Mouse (Mus musculus) spleen, adult 2 months (tissue): ENCODE results near the gene Trappc2l. TPM values are rescaled to one million over a fixed set of nuclear protein-coding genes. Genes with fewer than 3 reads are reported as not detected.

Experiments used
- DNase-seq, 2 experiments: peaks; one replicate each; pipeline versions ENCODE4 v3.0.0 to v3.0.0-alpha.2; 2012 to 2021; ENCODE audit warnings: low spot score in 2 of 2, low read depth in 1 of 2
- H3K27ac ChIP-seq: fragments of 200-500 bp; 2 replicates; pipeline ENCODE4 v1.5.1; 2012; ENCODE audit warnings: low read length, inconsistent platforms; ENCODE audit not compliant: insufficient read depth
- H3K27me3 ChIP-seq: fragments of 200-500 bp; 2 replicates; pipeline ENCODE4 v1.6.1; 2012; ENCODE audit warnings: mild to moderate bottlenecking, moderate library complexity, low read length, inconsistent platforms; ENCODE audit not compliant: control insufficient read depth, insufficient read depth
- H3K36me3 ChIP-seq: fragments of 200-500 bp; 2 replicates; pipeline ENCODE4 v1.6.1; 2012; ENCODE audit warnings: mild to moderate bottlenecking, low read length, inconsistent platforms; ENCODE audit not compliant: control insufficient read depth, insufficient read depth
- H3K4me1 ChIP-seq: fragments of 200-500 bp; 2 replicates; pipeline ENCODE4 v1.6.1; 2011; ENCODE audit warnings: inconsistent platforms; ENCODE audit not compliant: control insufficient read depth, insufficient read depth, insufficient read length
- H3K4me3 ChIP-seq: fragments of 200-500 bp; 2 replicates; pipeline ENCODE4 v1.5.1; 2011; ENCODE audit warnings: mild to moderate bottlenecking, inconsistent platforms; ENCODE audit not compliant: insufficient read depth, insufficient read length; ENCODE audit errors: extremely low read depth
- CTCF ChIP-seq: fragments of 200-500 bp; IDR thresholded peaks from 2 replicates; pipeline ENCODE4 v1.5.1; 2011; ENCODE audit warnings: mild to moderate bottlenecking, inconsistent platforms; ENCODE audit not compliant: insufficient read depth, insufficient read length, insufficient replicate concordance; ENCODE audit errors: extremely low read depth
- POLR2A ChIP-seq: fragments of 200-500 bp; IDR thresholded peaks from 2 replicates; pipeline ENCODE4 v1.6.1; 2011; ENCODE audit warnings: low read depth, low read length, inconsistent platforms
- WGBS: fragments of 180-500 bp; shearing (Covaris S2); methylation state at CpG from one replicate; pipeline ENCODE4 v1.1.7; 2018; 5-methylcytosine and 5-hydroxymethylcytosine counted together
- polyA plus RNA-seq: library from polyadenylated mRNA; depleted of rRNA; stranded (reverse); fragments of >200 nt; gene quantifications from 2 replicates; pipeline ENCODE4 v1.2.3, GENCODE M21; 2012

The Trappc2l gene
- polyA plus RNA-seq, 1 experiment, result 133 TPM

- TF ChIP-seq CTCF (no peak), POLR2A (no peak)
- no peak overlapping the region for H3K27ac ChIP-seq
- H3K27me3 ChIP-seq, result no peaks in the 10 kb centered on the region
- H3K36me3 ChIP-seq, result 0 out of 2 replicates have a peak, but pooled peaks cover 1% of the 10 kb centered on the region
- no peak for DNase-seq
- H3K4me3 ChIP-seq, result no peak overlapping the region
- WGBS, result 77% methylated on average over 7 of the region's 7 CpGs
- peaks cover 11% of the 10 kb centered on the region; the same call in 1 of the 2 replicates for H3K4me1 ChIP-seq
Observed at GRCm38 (mm10) chr8:122579196-122579595, 32.2 kb upstream of the Trappc2l start.

GRCm38 (mm10) chr8:122580926-122581325, 30.5 kb upstream of the Trappc2l start:
- H3K4me3 ChIP-seq, result no peak overlapping the region
- peaks cover 3% of the 10 kb centered on the region; the same call in 1 of the 2 replicates for H3K4me1 ChIP-seq
- 94% methylated on average over 14 of the region's 15 CpGs for WGBS
- no peak for TF ChIP-seq CTCF
- TF ChIP-seq POLR2A, result no peak
- no peak for DNase-seq
- no peak overlapping the region for H3K27ac ChIP-seq
- peaks cover 3% of the 10 kb centered on the region; the same call in 1 of the 2 replicates for H3K36me3 ChIP-seq
- H3K27me3 ChIP-seq, result no peaks in the 10 kb centered on the region

GRCm38 (mm10) chr8:122584981-122585380, 26.5 kb upstream of the Trappc2l start:
- no peak for DNase-seq
- TF ChIP-seq POLR2A (no peak), CTCF (no peak)
- Histone ChIP-seq H3K4me3 (no peak overlapping the region), H3K27ac (no peak overlapping the region), H3K4me1 (no peaks in the 10 kb centered on the region), H3K27me3 (no peaks in the 10 kb centered on the region), H3K36me3 (peaks cover 2% of the 10 kb centered on the region; the same call in 1 of the 2 replicates)
- 89% methylated on average over 9 of the region's 9 CpGs for WGBS

GRCm38 (mm10) chr8:122585411-122585891, 26.0 kb upstream of the Trappc2l start:
- Histone ChIP-seq H3K4me3 (no peak overlapping the region), H3K27me3 (no peaks in the 10 kb centered on the region), H3K27ac (no peak overlapping the region), H3K36me3 (peaks cover 4% of the 10 kb centered on the region; the same call in 1 of the 2 replicates), H3K4me1 (no peaks in the 10 kb centered on the region)
- 78% methylated on average over 14 of the region's 14 CpGs for WGBS
- no peak for DNase-seq
- no peak for TF ChIP-seq POLR2A
- TF ChIP-seq CTCF, result no peak

GRCm38 (mm10) chr8:122586171-122586570, 25.3 kb upstream of the Trappc2l start:
- 88% methylated on average over 7 of the region's 7 CpGs for WGBS
- no peak overlapping the region for H3K27ac ChIP-seq
- DNase-seq, result no peak

GRCm38 (mm10) chr8:122586749-122587148, 24.7 kb upstream of the Trappc2l start:
- no peaks in the 10 kb centered on the region for H3K27me3 ChIP-seq
- peaks cover 6% of the 10 kb centered on the region for H3K36me3 ChIP-seq
- DNase-seq, result no peak
- TF ChIP-seq POLR2A (no peak), CTCF (no peak)
- H3K27ac ChIP-seq, result no peak overlapping the region
- no peaks in the 10 kb centered on the region for H3K4me1 ChIP-seq
- 87% methylated on average over 10 of the region's 10 CpGs for WGBS
- H3K4me3 ChIP-seq, result no peak overlapping the region

More at GRCm38 (mm10) chr8:122586171-122586570, 25.3 kb upstream of the Trappc2l start:
- peaks cover 4% of the 10 kb centered on the region for H3K36me3 ChIP-seq
- no peaks in the 10 kb centered on the region for H3K27me3 ChIP-seq
- H3K4me3 ChIP-seq, result no peak overlapping the region
- no peaks in the 10 kb centered on the region for H3K4me1 ChIP-seq
- TF ChIP-seq POLR2A (no peak), CTCF (no peak)

- Histone ChIP-seq H3K4me1 (no peaks in the 10 kb centered on the region), H3K4me3 (no peak overlapping the region), H3K36me3 (peaks cover 13% of the 10 kb centered on the region), H3K27me3 (no peaks in the 10 kb centered on the region), H3K27ac (no peak overlapping the region)
- 88% methylated on average over 12 of the region's 12 CpGs for WGBS
- TF ChIP-seq POLR2A, result no peak
- no peak for TF ChIP-seq CTCF
- no peak for DNase-seq
Observed at GRCm38 (mm10) chr8:122593240-122593639, 18.2 kb upstream of the Trappc2l start.
